Mouse (Mus musculus): ENCODE measurements around the gene Mybph. TPM values are rescaled to one million over a fixed set of nuclear protein-coding genes. Genes with fewer than 3 reads are reported as not detected.

The Mybph gene
- total and polyA plus RNA-seq, 2 experiments from 2014 or later: not detected

- Histone ChIP-seq H3K4me3 (ENCODE audit: low read depth, low read length) (no peak overlapping the region), H3K9me3 (ENCODE audit: low read length) (no peaks in the 10 kb centered on the region), H3K9ac (replicated peaks; ENCODE audit: low read length, poor library complexity, severe bottlenecking) (no peak overlapping the region), H3K27ac (ENCODE audit: low read depth, low read length) (no peak overlapping the region), H3K27me3 (ENCODE audit: insufficient read depth, low read length) (no peaks in the 10 kb centered on the region), H3K4me1 (ENCODE audit: insufficient read depth, low read length) (no peaks in the 10 kb centered on the region; the same call in 1 of the 2 replicates), H3K4me2 (ENCODE audit: low read depth, low read length, poor library complexity, severe bottlenecking) (no peak overlapping the region), H3K36me3 (ENCODE audit: insufficient read depth, low read length) (no peaks in the 10 kb centered on the region)
- no peak for DNase-seq (ENCODE audit: low spot score)
- no peak for TF ChIP-seq CTCF (IDR thresholded peaks at IDR 0.05)
- 90% methylated on average over 7 of the region's 7 CpGs for WGBS
- ATAC-seq (ENCODE audit: low FRiP score): no peak
Measured at GRCm38 (mm10) chr1:134163476-134163875, 29.8 kb upstream of the Mybph start.

- Histone ChIP-seq H3K4me1 (ENCODE audit: insufficient read depth, low read length) (no peaks in the 10 kb centered on the region; the same call in 1 of the 2 replicates), H3K27me3 (ENCODE audit: insufficient read depth, low read length) (no peaks in the 10 kb centered on the region), H3K9me3 (ENCODE audit: low read length) (no peaks in the 10 kb centered on the region), H3K27ac (ENCODE audit: low read depth, low read length) (no peak overlapping the region), H3K9ac (replicated peaks; ENCODE audit: low read length, poor library complexity, severe bottlenecking) (no peak overlapping the region), H3K36me3 (ENCODE audit: insufficient read depth, low read length) (no peaks in the 10 kb centered on the region), H3K4me2 (ENCODE audit: low read depth, low read length, poor library complexity, severe bottlenecking) (no peak overlapping the region), H3K4me3 (ENCODE audit: low read depth, low read length) (no peak overlapping the region)
- WGBS: 63% methylated on average over 4 of the region's 4 CpGs
- no peak for TF ChIP-seq CTCF (IDR thresholded peaks at IDR 0.05)
- DNase-seq (ENCODE audit: low spot score): no peak
- ATAC-seq (ENCODE audit: low FRiP score): no peak
Measured at GRCm38 (mm10) chr1:134164454-134164853, 28.8 kb upstream of the Mybph start.

- Histone ChIP-seq H3K4me3 (ENCODE audit: low read depth, low read length) (no peak overlapping the region), H3K36me3 (ENCODE audit: insufficient read depth, low read length) (no peaks in the 10 kb centered on the region), H3K9me3 (ENCODE audit: low read length) (no peaks in the 10 kb centered on the region), H3K27me3 (ENCODE audit: insufficient read depth, low read length) (no peaks in the 10 kb centered on the region), H3K4me1 (ENCODE audit: insufficient read depth, low read length) (no peaks in the 10 kb centered on the region; the same call in 1 of the 2 replicates), H3K27ac (ENCODE audit: low read depth, low read length) (no peak overlapping the region), H3K9ac (replicated peaks; ENCODE audit: low read length, poor library complexity, severe bottlenecking) (no peak overlapping the region), H3K4me2 (ENCODE audit: low read depth, low read length, poor library complexity, severe bottlenecking) (no peak overlapping the region)
- DNase-seq (ENCODE audit: low spot score): no peak
- 91% methylated on average over 3 of the region's 3 CpGs for WGBS
- ATAC-seq (ENCODE audit: low FRiP score): no peak
- TF ChIP-seq CTCF (IDR thresholded peaks at IDR 0.05): no peak
Measured at GRCm38 (mm10) chr1:134166547-134166946, 26.7 kb upstream of the Mybph start.

- ATAC-seq (ENCODE audit: low FRiP score): no peak
- no peak overlapping the region for H3K4me3 ChIP-seq (ENCODE audit: low read depth, low read length)
- no peak for TF ChIP-seq CTCF (IDR thresholded peaks at IDR 0.05)
- no peaks in the 10 kb centered on the region for H3K9me3 ChIP-seq (ENCODE audit: low read length)
- H3K9ac ChIP-seq (replicated peaks; ENCODE audit: low read length, poor library complexity, severe bottlenecking): no peak overlapping the region
- H3K4me1 ChIP-seq (ENCODE audit: insufficient read depth, low read length): no peaks in the 10 kb centered on the region
- H3K36me3 ChIP-seq (ENCODE audit: insufficient read depth, low read length): no peaks in the 10 kb centered on the region
- DNase-seq (ENCODE audit: low spot score): no peak
- H3K27ac ChIP-seq (ENCODE audit: low read depth, low read length): no peak overlapping the region
- 44% methylated on average over 14 of the region's 14 CpGs for WGBS
- H3K4me2 ChIP-seq (ENCODE audit: low read depth, low read length, poor library complexity, severe bottlenecking): no peak overlapping the region
- no peaks in the 10 kb centered on the region for H3K27me3 ChIP-seq (ENCODE audit: insufficient read depth, low read length)
Measured at GRCm38 (mm10) chr1:134167416-134168305, 25.6 kb upstream of the Mybph start.

- Histone ChIP-seq H3K27ac (ENCODE audit: low read depth, low read length) (no peak overlapping the region), H3K9me3 (ENCODE audit: low read length) (no peaks in the 10 kb centered on the region), H3K4me1 (ENCODE audit: insufficient read depth, low read length) (no peaks in the 10 kb centered on the region), H3K36me3 (ENCODE audit: insufficient read depth, low read length) (no peaks in the 10 kb centered on the region), H3K4me3 (ENCODE audit: low read depth, low read length) (no peak overlapping the region), H3K27me3 (ENCODE audit: insufficient read depth, low read length) (no peaks in the 10 kb centered on the region), H3K9ac (replicated peaks; ENCODE audit: low read length, poor library complexity, severe bottlenecking) (no peak overlapping the region), H3K4me2 (ENCODE audit: low read depth, low read length, poor library complexity, severe bottlenecking) (no peak overlapping the region)
- DNase-seq (ENCODE audit: low spot score) (no peak), ATAC-seq (ENCODE audit: low FRiP score) (no peak)
- TF ChIP-seq CTCF (IDR thresholded peaks at IDR 0.05): no peak
- 79% methylated on average over 3 of the region's 3 CpGs for WGBS
Measured at GRCm38 (mm10) chr1:134168567-134168966, 24.7 kb upstream of the Mybph start.

GRCm38 (mm10) chr1:134168985-134169697, 24.1 kb upstream of the Mybph start:
- no peak for ATAC-seq (ENCODE audit: low FRiP score)
- no peak for TF ChIP-seq CTCF (IDR thresholded peaks at IDR 0.05)

More at GRCm38 (mm10) chr1:134168985-134169697, 24.1 kb upstream of the Mybph start:
- no peak overlapping the region for H3K4me2 ChIP-seq (ENCODE audit: low read depth, low read length, poor library complexity, severe bottlenecking)
- no peak overlapping the region for H3K27ac ChIP-seq (ENCODE audit: low read depth, low read length)
- H3K27me3 ChIP-seq (ENCODE audit: insufficient read depth, low read length): no peaks in the 10 kb centered on the region
- WGBS: 89% methylated on average over 8 of the region's 8 CpGs
- H3K4me1 ChIP-seq (ENCODE audit: insufficient read depth, low read length): no peaks in the 10 kb centered on the region
- DNase-seq (ENCODE audit: low spot score): no peak
- H3K9me3 ChIP-seq (ENCODE audit: low read length): no peaks in the 10 kb centered on the region
- no peak overlapping the region for H3K9ac ChIP-seq (replicated peaks; ENCODE audit: low read length, poor library complexity, severe bottlenecking)
- H3K4me3 ChIP-seq (ENCODE audit: low read depth, low read length): no peak overlapping the region
- H3K36me3 ChIP-seq (ENCODE audit: insufficient read depth, low read length): no peaks in the 10 kb centered on the region
